Mouse (Mus musculus): ENCODE results near the gene Rpp40. TPM values are rescaled to one million over a fixed set of nuclear protein-coding genes. Genes with fewer than 3 reads are reported as not detected.

Rpp40 gene
- polyA plus RNA-seq, 1 experiment from 2014 or later: 7.5 TPM

DNA sequence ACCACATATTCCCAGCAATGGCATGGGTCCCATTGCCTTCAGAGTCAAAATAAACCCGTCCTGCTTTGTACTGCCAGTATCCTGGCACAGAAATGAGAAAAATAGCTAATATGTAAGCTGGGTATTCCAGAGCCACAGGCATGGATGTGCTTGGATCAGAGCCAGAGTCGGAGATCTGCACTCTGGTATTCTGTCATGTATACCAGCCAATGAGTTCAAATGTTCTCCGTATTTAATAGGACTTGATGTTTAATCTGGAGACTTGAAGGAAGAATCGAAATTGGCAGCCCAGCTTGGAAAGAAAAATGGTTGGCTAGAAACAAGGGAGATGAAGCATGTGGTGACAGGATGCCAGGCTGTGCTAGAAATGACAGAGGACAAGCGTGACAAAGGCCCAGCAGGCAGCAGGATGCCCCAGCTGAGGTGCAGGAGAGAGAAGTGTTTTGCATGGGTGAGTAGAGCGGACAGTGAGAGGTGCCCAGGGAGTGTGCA, 25.6 kb downstream of the Rpp40 start:
- no peaks in the 10 kb centered on the region for H3K27me3 ChIP-seq (replicated peaks)
- WGBS: 53% methylated on average over 6 of the region's 6 CpGs
- peak; percentile 67; the same call in 1 of the 2 replicates for ATAC-seq (replicated peaks)
- no peaks in the 10 kb centered on the region for H3K4me1 ChIP-seq
- H3K9me3 ChIP-seq: no peaks in the 10 kb centered on the region
- no peak overlapping the region; the same call in 1 of the 2 replicates for H3K27ac ChIP-seq
- no peak overlapping the region for H3K4me2 ChIP-seq
- H3K36me3 ChIP-seq (replicated peaks): no peaks in the 10 kb centered on the region
- H3K9ac ChIP-seq: no peak overlapping the region
- no peak overlapping the region for H3K4me3 ChIP-seq

DNA sequence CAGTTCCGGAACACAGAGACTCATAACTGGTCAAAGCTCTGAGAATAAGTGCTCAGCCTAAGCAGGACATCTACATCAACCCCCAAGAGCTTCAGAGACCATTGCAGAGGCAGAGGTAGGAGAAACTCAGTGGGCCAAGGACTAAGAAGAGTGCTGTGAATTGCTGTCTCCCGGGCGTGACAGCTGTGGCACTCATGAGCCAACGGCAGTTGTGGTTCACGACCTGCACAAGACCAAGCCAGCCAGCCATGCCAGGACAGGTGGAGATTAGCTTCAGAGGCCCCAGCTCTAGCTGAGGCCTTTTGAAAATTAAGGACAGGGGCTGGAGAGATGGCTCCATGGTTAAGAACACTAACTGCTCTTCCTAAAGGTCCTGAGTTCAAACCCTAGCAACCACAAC, 26.6 kb downstream of the Rpp40 start:
- no peaks in the 10 kb centered on the region for H3K36me3 ChIP-seq (replicated peaks)
- ATAC-seq (replicated peaks): no peak
- no peak overlapping the region for H3K27ac ChIP-seq
- H3K9me3 ChIP-seq: no peaks in the 10 kb centered on the region
- no peaks in the 10 kb centered on the region for H3K4me1 ChIP-seq
- 77% methylated on average over 5 of the region's 5 CpGs for WGBS
- no peak overlapping the region for H3K9ac ChIP-seq
- no peak overlapping the region for H3K4me3 ChIP-seq
- no peak overlapping the region for H3K4me2 ChIP-seq
- no peaks in the 10 kb centered on the region for H3K27me3 ChIP-seq (replicated peaks)

DNA sequence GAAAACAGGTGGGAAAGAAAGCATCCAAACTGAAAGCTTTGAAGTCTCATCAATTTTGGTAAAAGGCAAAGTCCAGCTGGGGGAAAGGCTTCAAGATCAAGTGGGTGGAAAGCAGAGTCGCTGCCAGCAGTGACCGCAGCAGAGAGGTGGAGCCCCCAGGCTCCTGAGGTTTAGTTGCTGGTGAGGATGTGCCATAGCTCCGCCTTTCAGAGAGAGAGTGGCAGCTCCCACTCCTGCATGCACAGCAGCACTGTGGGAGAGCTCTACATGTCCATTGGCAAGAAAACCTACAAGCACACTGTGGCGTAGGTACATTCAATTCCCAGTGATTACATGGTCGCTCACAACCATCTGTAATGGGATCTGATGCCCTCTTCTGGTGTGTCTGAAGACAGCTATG, 27.1 kb downstream of the Rpp40 start:
- 50% methylated on average over 5 of the region's 5 CpGs for WGBS
- ATAC-seq (replicated peaks): no peak

DNA sequence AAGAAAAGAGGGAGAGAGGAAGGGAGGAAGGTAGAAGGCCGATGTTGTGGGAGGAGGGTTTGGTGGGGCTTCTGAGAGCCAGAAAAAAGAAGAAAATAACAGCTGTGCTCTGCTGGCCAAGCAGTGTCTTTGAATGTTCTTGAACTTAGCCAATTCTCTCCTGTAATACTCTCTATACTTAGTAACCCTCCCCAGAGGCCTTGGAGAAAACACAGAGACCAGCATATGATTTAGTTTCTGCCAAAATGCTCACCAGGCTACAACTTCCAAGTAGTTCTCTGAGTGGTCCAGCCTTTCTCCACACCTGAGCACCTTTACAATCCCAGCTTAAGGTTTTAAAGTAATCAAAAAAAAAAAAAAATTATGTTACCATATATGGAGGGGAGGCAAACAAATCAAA, 27.9 kb downstream of the Rpp40 start:
- H3K27me3 ChIP-seq (replicated peaks): no peaks in the 10 kb centered on the region
- H3K36me3 ChIP-seq (replicated peaks): no peaks in the 10 kb centered on the region
- no peak overlapping the region for H3K4me3 ChIP-seq
- H3K4me1 ChIP-seq: no peaks in the 10 kb centered on the region
- H3K9ac ChIP-seq: no peak overlapping the region
- 74% methylated on average over 1 of the region's 1 CpGs for WGBS
- H3K4me2 ChIP-seq: no peak overlapping the region
- no peak for ATAC-seq (replicated peaks)
- H3K27ac ChIP-seq: no peak overlapping the region
- H3K9me3 ChIP-seq: no peaks in the 10 kb centered on the region

More for the DNA sequence above, 27.1 kb downstream of the Rpp40 start:
- Histone ChIP-seq H3K36me3 (replicated peaks) (no peaks in the 10 kb centered on the region), H3K4me3 (no peak overlapping the region), H3K27ac (no peak overlapping the region), H3K27me3 (replicated peaks) (no peaks in the 10 kb centered on the region), H3K9ac (no peak overlapping the region), H3K9me3 (no peaks in the 10 kb centered on the region), H3K4me2 (no peak overlapping the region), H3K4me1 (no peaks in the 10 kb centered on the region)

DNA sequence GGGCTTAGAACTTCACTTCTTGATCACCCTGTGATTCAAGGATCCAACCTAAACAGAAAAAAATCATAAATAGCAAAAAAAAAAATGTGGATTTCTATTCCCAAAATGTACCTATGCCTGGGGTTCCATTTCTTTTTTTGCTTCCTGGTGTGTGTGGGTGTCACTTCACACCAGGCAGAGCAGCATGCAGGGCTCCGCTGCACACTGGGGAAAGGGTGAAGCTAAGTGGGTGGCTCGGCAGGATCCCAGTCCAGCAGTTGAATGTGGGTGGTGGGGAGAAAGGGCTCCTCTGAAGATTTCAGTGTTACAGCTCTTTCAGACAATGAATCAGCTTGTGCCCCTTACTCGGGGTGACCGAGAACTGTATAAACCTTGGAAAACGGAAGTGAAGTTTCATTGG, 30.8 kb downstream of the Rpp40 start:
- no peak overlapping the region for H3K4me3 ChIP-seq
- no peaks in the 10 kb centered on the region for H3K27me3 ChIP-seq (replicated peaks)
- no peak for ATAC-seq (replicated peaks)
- 87% methylated on average over 5 of the region's 5 CpGs for WGBS
- no peak overlapping the region for H3K9ac ChIP-seq
- no peaks in the 10 kb centered on the region for H3K9me3 ChIP-seq
- no peak overlapping the region for H3K4me2 ChIP-seq
- no peaks in the 10 kb centered on the region for H3K36me3 ChIP-seq (replicated peaks)
- no peaks in the 10 kb centered on the region for H3K4me1 ChIP-seq
- no peak overlapping the region for H3K27ac ChIP-seq

DNA sequence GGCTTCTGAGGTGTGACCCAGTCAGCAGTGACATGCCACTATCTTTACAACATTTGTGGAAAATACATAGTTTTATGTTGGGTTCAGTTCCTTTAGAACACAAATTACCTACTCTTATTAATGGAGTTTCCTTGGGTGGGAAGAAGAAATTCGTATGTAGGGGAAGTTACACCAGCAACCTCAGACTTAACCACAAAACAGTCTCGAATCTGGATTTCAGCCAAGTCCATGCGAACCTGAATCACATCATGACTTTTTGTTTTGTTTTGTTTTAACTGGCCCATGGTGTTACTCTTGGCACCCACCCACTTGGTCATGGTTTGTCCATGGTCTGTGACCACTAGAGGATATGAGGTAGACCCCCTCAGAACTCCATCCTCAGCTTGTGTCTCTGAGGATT, 35.1 kb downstream of the Rpp40 start:
- no peak overlapping the region for H3K9ac ChIP-seq
- ATAC-seq (replicated peaks): no peak
- H3K4me1 ChIP-seq: no peaks in the 10 kb centered on the region
- H3K4me3 ChIP-seq: no peak overlapping the region
- H3K9me3 ChIP-seq: no peaks in the 10 kb centered on the region
- no peak overlapping the region for H3K27ac ChIP-seq
- WGBS: 87% methylated on average over 3 of the region's 3 CpGs
- no peak overlapping the region for H3K4me2 ChIP-seq
- H3K27me3 ChIP-seq (replicated peaks): no peaks in the 10 kb centered on the region
- H3K36me3 ChIP-seq (replicated peaks): no peaks in the 10 kb centered on the region

DNA sequence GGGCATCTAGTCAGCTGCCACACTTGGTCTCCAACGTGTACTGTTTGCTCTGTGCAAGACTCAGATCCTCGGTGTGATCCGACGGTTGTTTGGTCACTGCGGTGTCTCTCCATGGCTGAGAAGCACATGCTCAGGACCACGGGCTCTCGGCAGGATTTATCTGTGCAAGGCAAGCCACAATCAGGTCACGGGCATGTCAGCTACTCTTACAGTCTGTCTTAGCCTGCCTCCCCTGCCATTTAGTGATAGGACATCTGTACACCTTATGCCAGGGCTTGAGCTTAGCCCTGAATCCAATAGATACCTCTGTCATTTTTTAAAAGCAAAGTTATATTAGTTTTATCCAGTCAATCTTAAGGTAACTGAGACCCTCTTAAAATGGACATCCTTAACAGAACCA, 35.5 kb downstream of the Rpp40 start:
- Histone ChIP-seq H3K9ac (no peak overlapping the region), H3K27me3 (replicated peaks) (no peaks in the 10 kb centered on the region), H3K27ac (no peak overlapping the region), H3K36me3 (replicated peaks) (no peaks in the 10 kb centered on the region), H3K4me1 (no peaks in the 10 kb centered on the region), H3K4me3 (no peak overlapping the region), H3K9me3 (no peaks in the 10 kb centered on the region), H3K4me2 (no peak overlapping the region)
- ATAC-seq (replicated peaks): no peak
- WGBS: 88% methylated on average over 8 of the region's 8 CpGs

DNA sequence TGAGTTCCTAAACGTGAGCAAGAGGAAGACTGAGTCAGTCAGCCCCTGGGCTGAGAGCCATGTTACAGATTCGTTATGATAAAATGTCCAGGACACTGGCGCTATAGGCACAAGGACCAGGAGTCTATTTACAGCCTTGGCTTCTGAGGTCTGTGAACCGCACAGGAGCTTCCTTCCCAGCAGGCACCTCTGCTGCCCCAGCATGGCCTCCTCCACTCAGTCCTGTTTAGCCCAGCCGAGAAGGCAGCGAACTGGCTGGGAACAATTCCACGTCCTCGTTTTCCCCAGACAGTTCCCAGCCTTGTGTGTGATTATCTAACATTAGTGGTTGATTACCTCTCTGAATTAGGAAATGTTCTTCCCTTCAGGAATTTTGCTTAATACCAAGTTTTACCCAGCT, 45.2 kb downstream of the Rpp40 start:
- 74% methylated on average over 8 of the region's 8 CpGs for WGBS
- no peaks in the 10 kb centered on the region for H3K9me3 ChIP-seq
- H3K27ac ChIP-seq: no peak overlapping the region
- H3K4me1 ChIP-seq: no peaks in the 10 kb centered on the region
- no peak overlapping the region for H3K4me2 ChIP-seq
- H3K36me3 ChIP-seq (replicated peaks): no peaks in the 10 kb centered on the region
- no peak for ATAC-seq (replicated peaks)
- H3K9ac ChIP-seq: no peak overlapping the region
- H3K4me3 ChIP-seq: no peak overlapping the region
- no peaks in the 10 kb centered on the region for H3K27me3 ChIP-seq (replicated peaks)

DNA sequence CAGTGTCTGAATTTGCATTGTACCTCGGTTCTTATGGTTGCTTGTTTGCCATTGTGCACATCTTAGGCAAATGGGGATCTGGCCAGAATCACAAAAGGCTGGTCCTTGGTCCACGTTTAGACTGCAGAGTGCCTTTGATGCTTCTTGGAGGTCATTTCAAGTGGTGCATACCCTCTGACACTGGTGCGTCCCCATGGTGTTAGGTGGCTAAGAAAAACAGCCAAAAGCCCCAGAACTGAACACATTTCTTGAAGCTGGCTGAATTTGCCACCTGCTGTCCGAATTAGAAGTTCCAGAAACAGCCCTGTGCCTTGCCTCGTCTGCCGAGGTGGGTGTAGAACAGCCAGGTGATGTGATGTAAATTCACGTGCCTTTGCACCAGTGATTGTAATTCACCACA, 48.7 kb downstream of the Rpp40 start:
- WGBS: 75% methylated on average over 7 of the region's 7 CpGs
- Histone ChIP-seq H3K4me2 (no peak overlapping the region), H3K4me3 (no peak overlapping the region), H3K9ac (no peak overlapping the region), H3K4me1 (no peaks in the 10 kb centered on the region), H3K36me3 (replicated peaks) (no peaks in the 10 kb centered on the region), H3K27ac (no peak overlapping the region), H3K27me3 (replicated peaks) (no peaks in the 10 kb centered on the region), H3K9me3 (no peaks in the 10 kb centered on the region)
- ATAC-seq (replicated peaks): no peak

DNA sequence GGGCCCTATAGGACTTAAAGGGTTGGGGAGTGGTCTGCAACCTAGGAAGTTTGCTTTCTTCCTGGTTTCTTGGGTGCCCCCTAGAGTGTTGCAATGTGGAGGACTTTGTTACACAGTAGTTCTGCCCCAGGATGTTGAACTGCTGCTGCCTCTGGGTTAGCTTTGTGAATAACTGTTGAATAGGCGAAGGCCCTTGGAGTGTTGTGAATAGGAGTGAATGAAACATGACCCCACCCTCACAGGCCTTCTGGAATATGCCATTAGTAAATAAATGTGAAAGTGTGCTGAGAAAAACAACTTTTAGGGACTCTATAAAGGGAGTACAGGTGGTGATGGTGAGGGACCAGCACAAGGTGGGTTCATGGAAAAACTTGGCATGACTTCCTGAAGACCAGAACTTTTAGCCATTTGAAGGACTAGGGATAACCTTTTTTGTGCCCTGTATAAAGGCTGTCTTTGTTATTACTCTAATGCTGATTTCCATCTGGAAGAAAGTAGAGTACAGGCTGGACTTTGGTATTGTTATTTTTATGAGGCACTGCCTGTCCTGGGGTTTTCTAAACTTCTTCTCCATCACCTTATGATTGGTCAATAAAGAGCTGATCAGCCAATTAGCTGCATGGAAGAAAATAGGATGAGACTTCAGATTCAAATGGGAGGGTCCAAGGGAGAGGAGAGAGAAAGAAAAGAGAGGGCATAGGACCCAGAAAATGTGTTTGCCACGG, 53.1 kb downstream of the Rpp40 start:
- H3K4me3 ChIP-seq: no peak overlapping the region
- H3K27me3 ChIP-seq (replicated peaks): no peaks in the 10 kb centered on the region
- H3K4me1 ChIP-seq: no peaks in the 10 kb centered on the region
- no peak for ATAC-seq (replicated peaks)
- no peak overlapping the region for H3K9ac ChIP-seq
- no peak overlapping the region for H3K4me2 ChIP-seq
- no peak overlapping the region for H3K27ac ChIP-seq
- whole genome bisulfite sequencing: 76% methylated on average over 2 of the region's 2 CpGs
- H3K36me3 ChIP-seq (replicated peaks): no peaks in the 10 kb centered on the region
- no peaks in the 10 kb centered on the region for H3K9me3 ChIP-seq

DNA sequence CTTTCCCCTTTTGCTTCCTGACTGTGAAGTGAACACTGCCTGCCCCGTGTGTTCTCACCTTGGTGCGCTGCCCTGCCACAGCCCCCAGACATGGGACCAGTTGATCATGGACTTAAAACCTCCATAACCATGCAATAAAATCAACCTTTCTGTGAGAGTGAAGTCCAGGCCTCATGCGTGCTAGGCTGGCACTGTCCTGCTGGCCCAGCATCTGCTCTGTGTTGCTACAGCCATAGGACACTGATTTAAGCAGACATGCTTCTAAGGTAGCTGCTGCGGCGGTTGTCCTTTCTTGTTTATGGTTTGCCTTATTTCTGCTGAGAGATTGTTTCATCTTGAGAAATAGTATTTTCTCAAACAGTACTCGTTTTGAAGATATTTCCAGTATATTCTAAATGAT, 54.6 kb downstream of the Rpp40 start:
- Histone ChIP-seq H3K27me3 (replicated peaks) (no peaks in the 10 kb centered on the region), H3K9me3 (no peaks in the 10 kb centered on the region), H3K4me1 (no peaks in the 10 kb centered on the region), H3K9ac (no peak overlapping the region), H3K4me3 (no peak overlapping the region), H3K36me3 (replicated peaks) (no peaks in the 10 kb centered on the region), H3K4me2 (no peak overlapping the region), H3K27ac (no peak overlapping the region)
- 96% methylated on average over 6 of the region's 6 CpGs for WGBS
- no peak for ATAC-seq (replicated peaks)

DNA sequence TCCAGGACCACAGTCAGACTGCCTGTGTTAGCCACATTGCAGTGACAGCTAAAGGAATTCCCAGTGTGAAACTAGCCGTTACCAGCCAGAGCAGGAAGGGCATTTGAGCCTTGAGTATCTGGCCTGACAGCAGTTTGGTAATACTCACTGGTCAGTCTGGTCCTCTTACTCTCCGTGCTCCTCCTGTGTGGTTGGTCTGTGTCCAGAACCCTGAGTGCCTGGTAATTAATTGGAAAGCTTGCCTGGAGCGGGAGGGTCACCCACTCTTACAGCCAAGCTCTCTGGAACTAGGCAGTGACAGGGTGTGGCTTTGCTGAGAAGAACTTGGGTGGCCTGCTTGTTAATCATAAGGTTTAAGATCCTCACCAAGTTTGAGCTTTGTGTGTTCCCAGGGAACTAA, 57.5 kb downstream of the Rpp40 start:
- ATAC-seq (replicated peaks): no peak
- Histone ChIP-seq H3K9me3 (no peaks in the 10 kb centered on the region), H3K36me3 (replicated peaks) (no peaks in the 10 kb centered on the region), H3K4me3 (no peak overlapping the region), H3K4me2 (no peak overlapping the region), H3K27ac (no peak overlapping the region), H3K4me1 (no peaks in the 10 kb centered on the region), H3K9ac (no peak overlapping the region), H3K27me3 (replicated peaks) (no peaks in the 10 kb centered on the region)
- 81% methylated on average over 3 of the region's 3 CpGs for WGBS

DNA sequence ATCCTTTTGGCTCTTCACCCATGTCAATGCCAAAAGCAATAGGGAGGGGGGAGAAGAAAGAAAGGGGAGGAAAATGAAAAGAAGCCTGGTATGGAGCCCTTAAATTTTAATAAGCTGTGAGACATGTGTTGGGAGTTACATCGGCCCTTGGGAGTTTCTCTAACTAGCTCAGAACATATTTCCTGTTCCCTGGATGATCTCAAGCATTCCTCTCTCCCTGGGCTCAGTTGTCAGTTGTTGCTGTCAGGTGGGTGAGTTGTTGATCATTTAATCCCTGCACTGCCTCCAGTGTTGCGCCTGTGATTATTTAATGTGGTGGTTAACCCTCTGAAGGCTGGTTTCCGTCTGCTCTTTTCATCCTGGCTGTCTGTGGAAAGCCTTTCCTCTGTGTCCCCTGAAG, 60.9 kb downstream of the Rpp40 start:
- Histone ChIP-seq H3K4me2 (no peak overlapping the region), H3K27me3 (replicated peaks) (no peaks in the 10 kb centered on the region), H3K36me3 (replicated peaks) (no peaks in the 10 kb centered on the region), H3K27ac (no peak overlapping the region), H3K9ac (no peak overlapping the region), H3K4me1 (no peaks in the 10 kb centered on the region), H3K4me3 (no peak overlapping the region), H3K9me3 (no peaks in the 10 kb centered on the region)
- no peak for ATAC-seq (replicated peaks)
- WGBS: 52% methylated on average over 3 of the region's 3 CpGs
